Mouse (Mus musculus): ENCODE data around the gene Adam10. TPM values are rescaled to one million over a fixed set of nuclear protein-coding genes. Genes with fewer than 3 reads are reported as not detected.

Adam10 gene
- total RNA-seq, 2 experiments from 2014 or later, result 67.1 to 71.2 TPM

DNA sequence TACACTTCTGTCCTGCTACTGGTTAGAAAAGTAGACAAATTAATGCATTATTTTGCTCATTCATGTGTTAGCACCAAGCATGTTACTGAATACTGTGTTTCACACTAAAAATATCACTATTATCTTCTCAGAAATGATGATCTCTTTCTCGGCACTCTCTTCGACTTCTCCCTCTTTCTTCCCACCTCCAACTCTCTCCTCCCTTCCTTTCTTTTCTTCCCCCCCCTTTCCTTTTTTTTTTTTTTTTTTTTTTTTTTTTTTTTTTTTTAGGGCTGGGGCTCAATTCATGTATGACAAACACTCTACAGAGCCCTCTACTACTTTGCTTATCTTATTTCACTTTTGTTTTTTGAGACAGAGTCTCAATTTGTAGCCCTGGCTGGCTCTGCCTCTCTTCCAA, 20.5 kb upstream of the Adam10 start:
- DNase-seq (ENCODE audit: low spot score in 2 of 2), result no peak
- Histone ChIP-seq H3K4me3 (no peak overlapping the region), H3K27ac (no peak overlapping the region)
- no peak for TF ChIP-seq CTCF (conservative IDR thresholded peaks at IDR 0.05)

DNA sequence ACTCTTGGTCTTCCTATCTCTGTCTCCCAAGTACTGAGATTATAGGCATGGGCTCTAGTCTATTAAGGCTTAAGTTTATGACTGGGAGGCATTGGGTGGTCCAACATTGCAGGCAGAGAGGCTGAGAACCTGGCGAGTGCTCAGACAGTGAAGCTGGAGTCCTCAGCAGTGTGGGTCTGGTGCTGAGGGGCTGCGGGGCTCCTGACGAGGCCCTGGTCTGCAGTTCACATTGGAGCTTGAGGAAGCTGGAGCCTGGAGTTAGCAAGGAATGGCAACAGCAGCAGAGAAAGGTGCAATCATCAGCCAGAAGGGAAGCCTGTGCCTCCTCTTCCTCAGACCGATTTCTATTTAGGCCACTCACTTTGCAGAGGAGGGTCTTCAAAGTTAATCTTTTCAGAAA, 13.9 kb upstream of the Adam10 start:
- DNase-seq (ENCODE audit: low spot score in 2 of 2), result no peak
- H3K4me3 ChIP-seq, result no peak overlapping the region
- no peak for TF ChIP-seq CTCF (conservative IDR thresholded peaks at IDR 0.05)
- no peak overlapping the region for H3K27ac ChIP-seq

DNA sequence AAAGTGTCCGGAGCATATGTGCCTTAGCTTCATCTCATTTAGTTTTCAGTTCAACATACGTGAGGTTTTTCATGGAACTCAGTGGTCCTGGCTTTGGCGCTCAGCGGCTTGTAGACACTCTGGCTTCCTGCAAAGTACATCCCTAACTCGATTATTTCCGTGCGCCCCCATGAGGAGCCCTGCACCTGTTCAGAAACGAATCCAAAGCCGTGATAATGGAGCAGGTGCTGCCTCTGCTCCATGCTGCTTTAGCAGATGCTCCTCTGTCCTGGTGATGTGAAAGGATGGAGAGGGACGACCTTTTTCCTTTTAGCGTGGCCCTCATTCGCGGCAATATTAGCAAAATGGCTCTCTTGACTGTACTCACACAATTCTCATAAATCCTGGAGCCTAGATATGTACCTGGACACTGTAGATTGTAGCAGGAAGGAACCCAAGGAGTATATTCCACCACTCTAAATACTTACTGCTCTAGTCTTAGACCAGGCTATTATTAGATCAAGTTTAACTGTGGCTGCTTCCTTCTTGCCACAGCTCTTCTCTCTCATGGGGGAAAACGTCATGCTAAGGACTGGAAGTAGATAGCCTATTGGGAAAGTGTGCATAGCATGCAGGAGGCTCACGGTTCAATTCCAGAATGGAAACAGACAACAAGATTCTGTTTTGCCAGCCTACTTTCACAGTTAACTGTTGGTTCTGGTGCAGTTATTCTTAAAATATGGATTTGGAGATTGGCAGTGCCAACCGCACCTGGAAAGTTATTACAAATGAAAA, 13.2 kb upstream of the Adam10 start:
- no peak for DNase-seq (ENCODE audit: low spot score in 2 of 2)
- Histone ChIP-seq H3K4me3 (no peak overlapping the region), H3K27ac (no peak overlapping the region)
- no peak for TF ChIP-seq CTCF (conservative IDR thresholded peaks at IDR 0.05)

DNA sequence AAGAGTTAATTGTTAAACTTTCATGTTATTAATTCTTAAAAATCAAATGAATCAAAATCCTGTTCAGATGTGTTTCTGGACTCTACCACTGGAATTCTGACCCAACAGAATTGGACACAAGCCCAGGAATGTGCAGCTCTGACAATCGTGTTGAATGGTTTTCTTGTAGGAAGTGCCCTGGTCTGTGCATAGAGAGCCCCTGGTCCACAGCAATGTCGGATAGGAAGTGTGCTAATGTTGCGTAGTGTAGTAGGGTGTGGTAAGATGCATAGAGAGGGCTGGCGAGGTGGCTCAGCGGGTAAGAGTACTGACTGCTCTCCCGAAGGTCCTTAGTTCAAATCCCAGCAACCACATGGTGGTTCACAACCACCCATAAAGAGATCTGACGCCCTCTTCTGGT, 12.0 kb upstream of the Adam10 start:
- H3K4me3 ChIP-seq, result no peak overlapping the region
- no peak for DNase-seq (ENCODE audit: low spot score in 2 of 2)
- no peak overlapping the region for H3K27ac ChIP-seq
- TF ChIP-seq CTCF (conservative IDR thresholded peaks at IDR 0.05), result no peak

DNA sequence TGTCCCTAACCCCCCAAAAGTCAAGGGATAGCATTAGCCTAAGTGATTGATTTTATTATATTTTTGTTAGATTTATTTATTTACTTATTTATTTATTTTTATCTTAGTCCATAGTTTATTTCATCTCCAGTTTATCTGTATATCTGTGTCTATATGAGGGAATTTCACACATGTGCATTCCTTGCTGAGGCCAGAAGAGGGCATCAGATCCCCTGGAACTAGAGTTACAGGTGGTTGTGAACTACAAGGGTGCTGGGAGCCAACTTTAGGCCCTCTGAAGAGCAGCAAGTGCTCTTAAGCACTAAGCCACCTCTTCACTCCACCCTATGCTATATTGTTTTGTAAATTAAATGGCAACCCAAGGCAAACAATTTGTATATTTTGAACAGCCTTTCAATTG, 10.7 kb upstream of the Adam10 start:
- peak; percentile 73 for TF ChIP-seq CTCF (conservative IDR thresholded peaks at IDR 0.05)
- H3K4me3 ChIP-seq, result no peak overlapping the region
- H3K27ac ChIP-seq, result no peak overlapping the region
- no peak for DNase-seq (ENCODE audit: low spot score in 2 of 2)

DNA sequence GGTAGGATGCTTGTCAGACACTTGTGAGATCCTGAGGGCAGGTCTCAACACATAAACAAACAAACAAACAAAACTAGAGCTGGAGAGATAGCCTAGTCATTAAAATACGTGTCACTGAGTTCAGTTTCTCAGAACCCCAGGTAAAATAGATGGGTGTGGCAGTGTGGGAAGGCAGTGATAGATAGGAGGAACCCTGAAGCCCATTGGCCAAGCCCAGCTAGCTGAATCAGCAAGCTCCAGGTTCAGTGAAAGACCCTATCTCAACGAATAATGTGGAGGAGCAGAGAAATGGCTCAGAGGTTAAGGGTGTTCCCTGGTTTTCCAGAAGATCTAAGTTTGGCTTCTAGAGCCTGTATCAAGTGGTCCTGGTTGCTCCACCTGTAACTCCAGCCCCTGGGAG, 9.6 kb upstream of the Adam10 start:
- no peak overlapping the region for H3K4me3 ChIP-seq
- no peak overlapping the region for H3K27ac ChIP-seq
- no peak for DNase-seq (ENCODE audit: low spot score in 2 of 2)
- TF ChIP-seq CTCF (conservative IDR thresholded peaks at IDR 0.05), result no peak

DNA sequence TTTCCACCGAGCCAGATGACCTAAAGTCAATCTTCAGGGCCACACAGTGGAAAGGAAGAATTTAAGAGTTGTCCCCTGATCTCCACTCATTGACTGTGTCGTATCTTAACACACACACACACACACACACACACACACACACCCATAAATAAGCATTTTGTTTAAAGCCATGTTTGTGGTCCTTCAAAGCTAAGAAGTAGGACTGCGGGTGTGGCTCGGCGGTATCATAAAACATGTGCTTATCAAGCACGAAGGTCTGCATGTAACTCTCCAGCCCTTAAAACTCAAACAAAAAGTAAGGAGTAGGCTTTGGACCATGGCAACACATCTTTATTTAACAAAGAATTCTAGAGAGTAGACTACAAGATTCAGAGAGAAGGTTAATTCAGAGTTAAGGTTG, 8.4 kb upstream of the Adam10 start:
- no peak overlapping the region for H3K4me3 ChIP-seq
- H3K27ac ChIP-seq, result no peak overlapping the region
- DNase-seq (ENCODE audit: low spot score in 2 of 2), result no peak
- no peak for TF ChIP-seq CTCF (conservative IDR thresholded peaks at IDR 0.05)

DNA sequence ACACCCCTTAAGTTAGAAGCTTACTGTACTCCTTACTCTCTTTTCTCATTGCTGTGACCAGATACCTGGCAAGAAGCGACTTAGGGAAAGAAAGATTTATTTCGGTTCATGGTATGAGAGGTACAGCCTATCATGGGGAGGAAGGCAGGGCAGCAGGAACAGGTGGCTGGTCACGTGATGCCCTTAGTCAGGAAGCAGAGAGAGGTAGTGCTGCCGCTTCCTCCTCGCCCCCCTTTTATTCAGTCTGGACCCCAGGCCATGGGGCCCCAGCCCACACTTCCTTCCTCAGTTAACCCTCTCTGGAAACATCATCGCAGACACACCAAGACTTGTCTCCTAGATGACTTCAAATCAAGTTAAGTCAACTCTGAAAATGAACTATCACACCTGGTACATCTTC, 7.5 kb upstream of the Adam10 start:
- TF ChIP-seq CTCF (conservative IDR thresholded peaks at IDR 0.05), result no peak
- H3K4me3 ChIP-seq, result no peak overlapping the region
- no peak overlapping the region for H3K27ac ChIP-seq
- DNase-seq (ENCODE audit: low spot score in 2 of 2), result no peak

DNA sequence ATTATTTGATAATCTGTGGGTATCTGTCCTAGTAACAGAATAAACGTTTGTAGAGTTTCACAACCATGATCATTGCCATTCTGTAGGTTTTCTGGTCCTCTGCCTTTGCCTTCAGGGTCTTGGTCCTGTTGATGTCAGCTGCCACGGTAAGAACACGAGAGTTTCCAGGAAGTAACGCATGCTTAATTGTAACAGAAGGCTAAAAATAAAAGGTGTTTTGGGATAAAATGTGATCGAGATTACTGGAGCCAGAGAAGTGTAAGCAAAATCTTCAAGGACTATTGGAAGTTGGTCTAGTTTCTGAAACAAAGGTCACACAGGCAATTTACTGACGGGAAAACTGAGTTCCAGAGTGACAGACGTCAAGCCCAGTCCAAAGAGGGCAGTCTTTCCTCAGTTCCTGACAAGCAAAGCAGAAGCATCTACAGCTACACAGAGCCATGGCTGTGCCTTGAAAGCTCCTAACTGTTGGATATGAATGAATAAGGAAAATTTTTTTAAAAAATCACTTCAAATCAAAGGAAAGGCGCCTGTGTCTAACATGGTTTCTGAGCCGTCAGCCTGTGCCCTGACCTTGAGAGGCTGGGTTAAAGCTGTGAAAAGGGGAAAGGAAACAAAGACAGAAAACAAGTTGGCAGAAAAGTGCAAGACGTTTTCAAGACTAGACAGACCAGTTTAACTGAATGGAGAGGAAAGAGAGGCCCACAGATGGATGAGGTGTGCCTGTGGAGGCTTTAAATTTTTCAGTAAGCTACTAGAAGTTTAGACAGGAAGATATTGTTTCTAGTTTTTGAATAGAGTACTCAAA, 6.8 kb upstream of the Adam10 start:
- no peak overlapping the region for H3K4me3 ChIP-seq
- H3K27ac ChIP-seq, result no peak overlapping the region
- no peak for DNase-seq (ENCODE audit: low spot score in 2 of 2)
- peak; percentile 74 for TF ChIP-seq CTCF (conservative IDR thresholded peaks at IDR 0.05)

DNA sequence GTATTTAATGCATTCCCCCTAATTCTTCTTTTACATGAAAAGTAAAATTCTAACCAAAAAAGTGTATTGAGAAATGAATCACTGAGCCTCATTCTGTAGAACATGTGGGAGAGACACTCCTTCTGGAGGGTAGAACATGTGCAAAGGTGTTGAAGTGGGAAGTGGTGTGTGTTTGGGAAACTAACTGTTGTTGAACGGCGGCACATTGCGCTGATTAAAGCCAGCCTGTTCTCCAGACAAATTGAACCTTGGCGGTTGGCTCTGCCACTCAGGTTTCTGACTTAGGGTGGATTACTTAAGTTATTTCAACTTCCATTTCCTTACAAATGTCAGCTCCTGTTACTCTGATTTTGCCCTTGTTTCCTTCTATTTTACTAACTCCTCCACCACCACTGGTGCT, 5.1 kb upstream of the Adam10 start:
- Histone ChIP-seq H3K4me3 (no peak overlapping the region), H3K27ac (no peak overlapping the region)
- TF ChIP-seq CTCF (conservative IDR thresholded peaks at IDR 0.05), result no peak
- DNase-seq (ENCODE audit: low spot score in 2 of 2), result no peak

DNA sequence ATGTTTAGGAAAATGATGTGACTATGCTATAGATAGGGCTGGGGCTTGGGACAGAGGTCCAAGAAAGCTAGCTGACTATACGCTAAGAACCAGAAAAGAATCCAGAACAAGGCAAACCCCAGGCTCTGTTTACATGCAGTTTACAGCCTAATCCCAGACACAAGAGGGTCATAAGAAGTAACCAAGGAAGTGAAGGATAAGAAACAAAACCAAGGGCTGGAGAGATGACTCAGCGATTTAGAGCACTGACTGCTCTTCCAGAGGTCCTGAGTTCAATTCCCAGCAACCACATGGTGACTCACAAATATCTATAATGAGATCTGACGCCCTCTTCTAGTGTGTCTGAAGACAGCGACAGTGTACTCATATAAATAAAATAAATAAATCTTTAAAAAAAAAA, 3.7 kb upstream of the Adam10 start:
- Histone ChIP-seq H3K4me3 (no peak overlapping the region), H3K27ac (no peak overlapping the region)
- no peak for DNase-seq (ENCODE audit: low spot score in 2 of 2)
- TF ChIP-seq CTCF (conservative IDR thresholded peaks at IDR 0.05), result no peak

DNA sequence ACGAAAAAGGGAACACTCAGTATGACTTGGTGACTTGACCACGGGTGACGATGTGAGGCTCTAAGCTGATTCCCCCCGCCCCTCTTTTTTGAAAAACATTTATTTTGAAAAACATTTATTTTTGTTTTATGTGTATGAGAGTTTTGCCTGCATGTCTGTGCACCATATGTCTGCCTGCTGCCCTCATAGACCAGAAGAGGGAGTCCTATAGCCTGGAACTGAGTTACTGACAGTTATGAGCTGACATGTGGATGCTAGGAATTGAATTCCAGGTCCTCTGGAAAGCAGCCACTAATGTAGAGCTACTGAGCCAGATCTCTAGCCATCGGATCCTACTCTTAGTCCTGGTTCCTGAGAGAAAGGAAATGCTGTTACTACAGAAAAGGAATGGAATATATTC, 2.8 kb upstream of the Adam10 start:
- H3K27ac ChIP-seq, result no peak overlapping the region
- peak; percentile 30; the same call in 1 of the 2 replicates for TF ChIP-seq CTCF (conservative IDR thresholded peaks at IDR 0.05)
- H3K4me3 ChIP-seq, result no peak overlapping the region
- no peak for DNase-seq (ENCODE audit: low spot score in 2 of 2)

DNA sequence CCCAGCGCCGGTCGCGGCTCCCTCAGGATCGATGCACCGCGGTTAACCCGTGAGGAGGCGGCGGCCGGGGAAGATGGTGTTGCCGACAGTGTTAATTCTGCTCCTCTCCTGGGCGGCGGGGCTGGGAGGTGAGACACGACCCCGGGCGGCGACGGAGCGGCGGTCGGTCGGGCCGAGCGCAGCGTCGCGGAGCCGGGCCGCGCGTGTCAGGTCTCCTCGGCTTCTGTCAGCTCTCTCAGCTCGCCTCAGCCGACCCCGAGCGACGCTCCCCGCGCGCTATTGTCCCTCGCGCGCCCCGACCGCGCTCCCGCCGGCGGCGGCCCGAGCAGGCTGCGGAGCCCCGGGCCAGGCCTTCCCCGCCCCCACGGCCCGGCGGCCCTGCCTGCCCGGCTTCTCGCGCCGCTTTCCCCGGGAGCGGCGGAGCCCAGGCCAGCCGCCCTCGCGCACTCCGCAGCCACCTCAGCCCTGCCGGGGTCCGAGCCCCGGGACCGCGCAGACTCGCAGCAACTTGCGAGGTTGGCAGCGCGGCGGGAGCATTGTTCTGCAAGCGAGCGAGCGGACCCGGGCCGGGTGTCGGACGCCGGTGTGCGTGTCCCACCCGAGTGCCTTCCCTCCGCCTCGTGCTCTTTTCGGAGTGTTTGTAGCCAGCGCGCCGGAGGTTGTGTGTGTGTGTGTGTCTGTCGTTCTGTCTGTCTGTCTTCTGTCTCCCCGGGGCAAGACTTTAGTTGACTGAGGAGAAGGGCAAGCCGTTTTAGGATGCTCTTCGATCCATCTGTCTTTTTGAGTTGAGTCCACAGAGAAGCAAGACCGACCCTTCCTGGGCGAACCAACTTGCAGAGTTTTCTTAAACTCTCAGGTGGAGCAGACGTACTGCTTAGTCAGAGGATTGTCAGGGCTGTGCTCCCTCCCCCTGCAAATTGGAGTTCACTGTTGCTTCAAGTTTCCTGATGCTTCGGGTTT, 615 bp downstream of the Adam10 start:
- peak; percentile 13 to 47 for DNase-seq (ENCODE audit: low spot score in 2 of 2)
- Histone ChIP-seq H3K27ac (peak overlapping the region; percentile 96), H3K4me3 (peak overlapping the region; percentile 96)
- no peak for TF ChIP-seq CTCF (conservative IDR thresholded peaks at IDR 0.05)
